18 mouse cellular contexts compared by ENCODE assay signal in the genomic region with DNA sequence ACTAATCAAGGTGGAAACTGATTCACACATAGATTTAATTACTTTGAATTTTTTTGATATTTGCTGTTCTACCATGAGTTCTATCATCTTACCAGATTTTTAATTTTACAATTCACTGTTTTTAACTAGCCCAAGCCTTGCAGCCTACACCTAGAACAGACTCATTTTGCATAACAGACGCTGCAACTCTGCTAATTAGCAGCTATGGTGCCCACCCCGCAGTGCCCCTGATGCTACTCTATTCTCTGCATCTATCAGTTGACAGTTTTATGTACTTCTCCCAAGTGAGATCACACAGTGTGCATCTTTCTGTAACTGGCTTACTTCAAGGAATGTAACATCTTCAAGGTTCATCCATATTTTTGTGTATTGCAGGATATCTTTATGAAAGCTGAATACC.
"Had no signal": no experiment of that assay in that cellular context is flagged by ENCODE, and none has a peak within 500 bp of the region (broad histone marks: within the 10 kb centered on the region; RNA-seq: fewer than 3 reads in every experiment).

No protein-coding gene starts in this region.

- H3K36me3 ChIP-seq: limb, embryonic 12.5 days; limb, embryonic 15.5 days; midbrain, embryonic 12.5 days; midbrain, embryonic 15.5 days; neural tube, embryonic 12.5 days had no signal

- H3K27me3 ChIP-seq: limb, embryonic 12.5 days; limb, embryonic 15.5 days; midbrain, embryonic 12.5 days; midbrain, embryonic 15.5 days; neural tube, embryonic 12.5 days had no signal

- DNase-seq: kidney, postnatal 25 days; layer of hippocampus, postnatal 36 days; left cerebral cortex, postnatal 4 days; liver, postnatal 0 days; lung, embryonic 14.5 days; thymus, adult 18-20 months; thymus, postnatal 36 days had no signal

- ATAC-seq: liver, postnatal 0 days; lung, postnatal 0 days; midbrain, embryonic 15.5 days had no signal

- H3K9me3 ChIP-seq: limb, embryonic 12.5 days; limb, embryonic 15.5 days; midbrain, embryonic 12.5 days; midbrain, embryonic 15.5 days; neural tube, embryonic 12.5 days had no signal

- H3K27ac ChIP-seq: kidney, postnatal 0 days; left cerebral cortex, adult 2 months; limb, embryonic 12.5 days; limb, embryonic 15.5 days; liver, embryonic 14.5 days; macrophage; midbrain, embryonic 12.5 days; midbrain, embryonic 15.5 days; neural tube, embryonic 12.5 days had no signal

- H3K4me3 ChIP-seq: left cerebral cortex, adult 2 months; limb, embryonic 12.5 days; limb, embryonic 15.5 days; midbrain, embryonic 12.5 days; midbrain, embryonic 15.5 days; neural tube, embryonic 12.5 days had no signal

- H3K4me2 ChIP-seq: limb, embryonic 12.5 days; limb, embryonic 15.5 days; liver, embryonic 11.5 days; lung, embryonic 14.5 days; midbrain, embryonic 12.5 days; midbrain, embryonic 15.5 days; neural tube, embryonic 12.5 days had no signal

- H3K4me1 ChIP-seq: limb, embryonic 12.5 days; limb, embryonic 15.5 days; midbrain, embryonic 12.5 days; midbrain, embryonic 15.5 days had no signal

- H3K9ac ChIP-seq: limb, embryonic 12.5 days; limb, embryonic 15.5 days; liver, embryonic 14.5 days; liver, postnatal 0 days; lung, embryonic 14.5 days; midbrain, embryonic 12.5 days; midbrain, embryonic 15.5 days; neural tube, embryonic 12.5 days had no signal
